Mouse (Mus musculus) bone marrow, adult 2 months (tissue): ENCODE results near the gene Timm8a2.

Experiments used
- CTCF ChIP-seq: fragments of 200-500 bp; IDR thresholded peaks from 2 replicates; pipeline ENCODE4 v1.5.1; 2011; ENCODE audit warnings: low read length, control low read depth; ENCODE audit not compliant: control insufficient read depth, insufficient read depth
- POLR2A ChIP-seq: fragments of 200-500 bp; IDR thresholded peaks from 2 replicates; pipeline ENCODE4 v1.6.1; 2011; ENCODE audit warnings: low read depth, mild to moderate bottlenecking, control low read depth, low read length, borderline replicate concordance; ENCODE audit not compliant: control insufficient read depth

DNA sequence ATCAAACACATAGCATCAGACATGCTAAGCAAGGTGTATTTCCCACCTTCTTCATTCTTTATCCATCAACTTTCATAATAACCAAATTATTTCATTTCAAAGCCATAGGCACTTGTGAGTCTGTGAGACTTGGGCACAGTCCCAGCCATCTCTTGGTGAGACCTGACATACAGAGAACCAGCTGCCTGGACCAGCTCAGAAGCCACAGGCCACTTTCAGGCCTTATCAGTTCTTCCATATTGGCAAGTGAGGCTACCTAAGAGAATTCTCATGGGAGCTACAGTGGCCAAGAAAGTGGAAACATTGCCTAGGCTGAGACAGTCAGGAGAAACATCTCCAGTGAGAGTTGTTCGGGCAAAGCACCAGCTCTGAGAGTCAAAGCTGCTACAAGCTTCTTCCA lies 11.4 kb upstream of the Timm8a2 start:
- TF ChIP-seq CTCF: no peak
- no peak for TF ChIP-seq POLR2A
